Mouse (Mus musculus) heart, postnatal 0 days (tissue): Measurements from ENCODE around the gene Pigl.
"Not testable (repeated sequence)": the region's sequence is repeated elsewhere in the genome, so short reads cannot be mapped to it uniquely, and the experiment has no call there.

Source experiments
- CTCF ChIP-seq: IDR thresholded peaks from 2 replicates; pipeline ENCODE4 v1.5.1; 2016; ENCODE audit warnings: antibody characterized with exemption, control low read depth, low read depth
- EP300 ChIP-seq: IDR thresholded peaks from 2 replicates; pipeline ENCODE4 v1.6.1; 2016; ENCODE audit warnings: antibody characterized with exemption, low read depth

DNA sequence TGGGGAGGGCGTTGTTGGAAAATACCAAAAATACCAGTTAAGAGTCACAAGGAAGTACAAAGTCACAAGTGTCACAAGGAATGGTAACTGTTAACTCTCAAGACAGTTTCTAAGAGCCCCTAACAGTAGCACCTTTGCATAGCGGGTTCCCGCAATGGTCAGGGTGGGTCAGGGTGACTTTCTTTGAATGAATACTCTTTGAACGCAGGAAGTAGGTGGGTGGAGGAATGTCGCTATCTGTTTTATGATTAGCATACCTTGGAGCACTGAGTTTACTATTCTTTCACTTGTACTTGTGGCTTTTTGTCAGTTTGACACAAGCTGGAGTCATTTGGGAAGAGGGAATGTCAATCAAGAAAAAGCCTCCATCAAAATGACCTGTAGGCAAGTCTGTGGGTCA, 50.6 kb downstream of the Pigl start:
- TF ChIP-seq EP300, CTCF: not testable (repeated sequence)
